Mouse (Mus musculus) testis, postnatal 14 days (tissue): Measurements from ENCODE around the gene Accsl.

ENCODE experiments used
- DNase-seq: peaks from one replicate; pipeline ENCODE4 v3.0.0; 2021; ENCODE audit warnings: low spot score

The Accsl gene

DNA sequence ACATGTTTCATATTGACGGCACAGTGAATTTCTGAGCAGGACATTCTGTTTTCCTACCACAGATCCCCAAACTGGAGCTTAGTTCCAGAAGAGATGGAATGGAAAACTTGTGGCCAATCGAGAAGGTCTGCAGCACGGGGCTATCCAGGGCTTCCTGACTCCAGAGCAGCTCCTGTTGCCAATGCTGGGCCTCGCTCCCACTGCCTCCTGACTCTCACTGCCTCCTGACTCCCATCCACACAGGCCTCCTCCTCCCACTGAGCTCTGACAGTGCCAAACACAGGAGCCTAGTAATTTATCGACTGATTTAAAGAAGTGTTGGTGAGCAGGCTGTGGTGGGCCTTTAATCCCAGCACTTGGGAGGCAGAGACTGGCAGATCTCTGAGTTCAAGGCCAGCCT, 60.9 kb downstream of the Accsl start:
- no peak for DNase-seq

- DNase-seq: no peak
Observed at GRCm38 (mm10) chr2:93807440-93807839, 61.5 kb downstream of the Accsl start.

DNA sequence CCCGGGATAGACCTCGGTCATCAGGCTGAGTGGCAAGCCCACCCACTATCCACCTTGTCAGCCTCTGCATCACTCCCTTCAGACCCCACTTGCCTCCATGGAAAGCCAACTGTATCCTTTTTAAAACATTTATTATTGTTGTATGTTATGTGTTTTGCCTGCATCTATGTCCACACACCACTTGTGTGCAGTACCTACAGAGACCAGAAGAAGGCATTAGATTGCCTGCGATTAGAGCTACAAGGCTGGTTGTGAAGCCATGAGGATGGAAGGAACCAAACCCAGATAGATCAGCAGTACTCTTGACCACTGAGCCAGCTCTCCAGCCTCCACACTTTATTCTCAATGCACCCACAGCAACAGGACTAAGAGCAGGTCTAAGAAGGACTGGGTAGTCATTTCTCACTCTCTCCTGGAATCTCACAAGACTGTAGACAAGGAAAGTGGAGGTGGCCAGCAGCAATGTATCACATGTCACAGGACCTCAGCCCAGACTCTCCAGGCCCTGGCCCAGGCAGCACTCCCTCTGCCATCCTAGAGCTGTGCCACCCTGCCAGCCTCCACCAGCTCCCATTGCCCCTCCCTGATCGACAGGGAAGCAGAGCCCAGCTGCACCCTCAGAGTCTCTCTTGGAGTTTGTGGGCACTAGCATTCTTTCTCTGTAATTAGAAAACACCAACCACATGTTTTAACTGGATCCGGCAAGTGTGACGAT, 62.3 kb downstream of the Accsl start:
- DNase-seq: no peak

GRCm38 (mm10) chr2:93805523-93805922, 63.4 kb downstream of the Accsl start:
- DNase-seq: no peak
